Comparison of ENCODE assay signal across 39 mouse cellular contexts in the genomic region with DNA sequence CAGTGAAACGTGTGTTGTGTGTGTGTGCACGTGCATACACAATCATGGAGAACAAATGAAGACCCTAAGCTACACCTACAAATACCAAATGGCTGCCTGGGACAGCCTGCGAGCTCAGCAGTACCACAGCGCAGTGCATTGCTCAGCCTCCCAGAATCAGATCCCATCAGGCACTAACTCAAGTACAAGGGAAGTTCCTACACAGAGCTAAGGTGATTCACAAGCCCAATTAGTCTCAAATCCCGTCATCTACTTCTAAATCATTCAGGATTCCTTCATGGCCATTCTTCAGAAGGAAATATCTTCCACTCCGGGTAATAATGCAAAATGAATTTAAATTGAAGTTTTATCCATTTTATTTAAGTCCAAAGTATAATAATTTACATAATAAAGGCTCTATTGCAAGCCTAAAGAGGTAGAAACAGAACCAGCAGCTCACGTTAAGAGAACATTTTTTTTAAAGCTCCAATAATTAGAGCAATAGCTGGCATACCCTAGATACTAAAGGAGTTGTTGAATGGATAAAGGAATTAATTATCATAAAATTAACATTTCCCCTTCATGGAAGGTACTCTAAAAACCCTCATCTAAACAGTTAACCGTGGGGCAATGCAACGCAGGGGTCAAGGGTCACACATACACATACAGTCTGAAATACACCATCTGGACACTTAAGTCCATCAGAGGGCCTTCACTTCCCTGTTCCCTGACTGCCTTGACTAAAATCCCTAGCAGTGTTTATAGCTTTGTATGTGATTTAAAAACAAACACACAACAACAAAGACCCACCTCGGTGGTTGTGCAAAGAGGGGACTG. TPM values are rescaled to one million over a fixed set of nuclear protein-coding genes. Genes with fewer than 3 reads are reported as not detected.
DNase-seq lines count a peak whose midpoint lies in the region; ATAC-seq and TF ChIP-seq lines count a peak whose summit lies in the region.
"Had no signal": no experiment of that assay in that cellular context is flagged by ENCODE, and none has a peak within 500 bp of the region (broad histone marks: within the 10 kb centered on the region; RNA-seq: fewer than 3 reads in every experiment).

No protein-coding gene starts in this region.

- ATAC-seq in lung, embryonic 14.5 days (ENCODE audit: insufficient read depth) = no peak
- ATAC-seq in forebrain, embryonic 12.5 days (ENCODE audit: low FRiP score) = peak; percentile 49; the same call in 1 of the 2 replicates
- no peak; the same call in 1 of the 2 replicates for ATAC-seq in forebrain, postnatal 0 days
- ATAC-seq in CD4-positive, CD25-positive, alpha-beta regulatory T cell, adult 4 months = no peak

- peaks cover 10% of the 10 kb centered on the region; the same call in 1 of the 2 replicates for H3K9me3 ChIP-seq in lung, embryonic 14.5 days (ENCODE audit: low read depth, low read length)
- H3K9me3 ChIP-seq in forebrain, embryonic 12.5 days = peaks cover 13% of the 10 kb centered on the region
- H3K9me3 ChIP-seq in forebrain, postnatal 0 days (ENCODE audit: low read length) = peaks cover 6% of the 10 kb centered on the region; the same call in 1 of the 2 replicates
- H3K9me3 ChIP-seq: liver, embryonic 15.5 days; stomach, embryonic 15.5 days had no signal

- H3K27ac ChIP-seq in lung, embryonic 14.5 days (ENCODE audit: low read depth) = no peak overlapping the region
- peak overlapping the region; percentile 36; the same call in 1 of the 2 replicates for H3K27ac ChIP-seq in forebrain, embryonic 12.5 days
- peak overlapping the region; percentile 40; the same call in 1 of the 2 replicates for H3K27ac ChIP-seq in forebrain, postnatal 0 days (ENCODE audit: low read depth, low read length)
- H3K27ac ChIP-seq: embryonic facial prominence, embryonic 10.5 days; embryonic facial prominence, embryonic 15.5 days; hindbrain, embryonic 10.5 days; hindbrain, embryonic 15.5 days; kidney, postnatal 0 days; limb, embryonic 12.5 days; liver, embryonic 15.5 days; lung, embryonic 15.5 days; stomach, embryonic 15.5 days had no signal

- H3K36me3 ChIP-seq in lung, embryonic 14.5 days (ENCODE audit: insufficient read depth) = no peaks in the 10 kb centered on the region
- no peaks in the 10 kb centered on the region for H3K36me3 ChIP-seq in forebrain, embryonic 12.5 days (replicated peaks)
- no peaks in the 10 kb centered on the region for H3K36me3 ChIP-seq in forebrain, postnatal 0 days (ENCODE audit: insufficient read depth)
- H3K36me3 ChIP-seq: embryonic facial prominence, embryonic 10.5 days; embryonic facial prominence, embryonic 15.5 days; hindbrain, embryonic 10.5 days; hindbrain, embryonic 15.5 days; liver, embryonic 15.5 days; lung, embryonic 15.5 days; stomach, embryonic 15.5 days had no signal

- H3K4me1 ChIP-seq in lung, embryonic 14.5 days (ENCODE audit: insufficient read depth) = peaks cover 8% of the 10 kb centered on the region; the same call in 1 of the 2 replicates
- H3K4me1 ChIP-seq in forebrain, embryonic 12.5 days = peaks cover 22% of the 10 kb centered on the region
- H3K4me1 ChIP-seq in forebrain, postnatal 0 days (ENCODE audit: insufficient read depth) = no peaks in the 10 kb centered on the region
- H3K4me1 ChIP-seq: hindbrain, embryonic 15.5 days had no signal

- no peak overlapping the region for H3K4me2 ChIP-seq in lung, embryonic 14.5 days
- no peak overlapping the region for H3K4me2 ChIP-seq in forebrain, embryonic 12.5 days
- no peak overlapping the region for H3K4me2 ChIP-seq in forebrain, postnatal 0 days (ENCODE audit: low read depth)
- H3K4me2 ChIP-seq: embryonic facial prominence, embryonic 15.5 days; hindbrain, embryonic 15.5 days; limb, embryonic 12.5 days; liver, embryonic 15.5 days; lung, embryonic 15.5 days; stomach, embryonic 15.5 days had no signal

- no peak overlapping the region for H3K9ac ChIP-seq in lung, embryonic 14.5 days
- H3K9ac ChIP-seq in forebrain, embryonic 12.5 days = no peak overlapping the region
- no peak overlapping the region for H3K9ac ChIP-seq in forebrain, postnatal 0 days
- H3K9ac ChIP-seq: embryonic facial prominence, embryonic 15.5 days; hindbrain, embryonic 15.5 days; limb, embryonic 12.5 days; liver, embryonic 15.5 days; lung, embryonic 15.5 days; stomach, embryonic 15.5 days had no signal

- TF ChIP-seq CTCF in lung, embryonic 14.5 days (IDR thresholded peaks at IDR 0.05; ENCODE audit: low read depth) = no peak
- no peak for TF ChIP-seq CTCF in brain, embryonic 14.5 days (IDR thresholded peaks at IDR 0.05; ENCODE audit: borderline replicate concordance, extremely low read depth, insufficient read depth, insufficient read length)
- no peak for TF ChIP-seq CTCF in forebrain, postnatal 0 days (IDR thresholded peaks at IDR 0.05; ENCODE audit: low read depth)

- TF ChIP-seq POLR2A in brain, embryonic 14.5 days (IDR thresholded peaks at IDR 0.05; ENCODE audit: borderline replicate concordance, extremely low read depth, insufficient read depth, insufficient read length, poor library complexity, severe bottlenecking) = no peak

- H3K27me3 ChIP-seq in lung, embryonic 14.5 days (ENCODE audit: insufficient read depth, low read length) = no peaks in the 10 kb centered on the region
- no peaks in the 10 kb centered on the region for H3K27me3 ChIP-seq in forebrain, embryonic 12.5 days
- no peaks in the 10 kb centered on the region for H3K27me3 ChIP-seq in forebrain, postnatal 0 days (ENCODE audit: insufficient read depth, low read length)
- H3K27me3 ChIP-seq: CH12.LX; embryonic facial prominence, embryonic 15.5 days; hindbrain, embryonic 15.5 days; limb, embryonic 12.5 days; liver, embryonic 15.5 days; lung, embryonic 15.5 days; stomach, embryonic 15.5 days had no signal

- no peak overlapping the region for H3K4me3 ChIP-seq in lung, embryonic 14.5 days (ENCODE audit: low read depth, low read length)
- H3K4me3 ChIP-seq in forebrain, embryonic 12.5 days (replicated peaks) = no peak overlapping the region
- H3K4me3 ChIP-seq in forebrain, postnatal 0 days (ENCODE audit: low read depth, low read length) = no peak overlapping the region
- H3K4me3 ChIP-seq: embryonic facial prominence, embryonic 10.5 days; embryonic facial prominence, embryonic 15.5 days; hindbrain, embryonic 10.5 days; hindbrain, embryonic 15.5 days; limb, embryonic 12.5 days; liver, embryonic 15.5 days; lung, embryonic 15.5 days; stomach, embryonic 15.5 days had no signal

- WGBS in lung, embryonic 14.5 days = 67% methylated on average over 10 of the region's 10 CpGs
- WGBS in forebrain, embryonic 12.5 days = 39% methylated on average over 10 of the region's 10 CpGs
- WGBS in forebrain, postnatal 0 days = 23% methylated on average over 10 of the region's 10 CpGs

- peak; percentile 45 for DNase-seq in lung, embryonic 14.5 days
- no peak for DNase-seq in lung, postnatal 4 days
- peak; percentile 67 for DNase-seq in brain, embryonic 14.5 days (ENCODE audit: low read depth)
- no peak for DNase-seq in forebrain, postnatal 0 days
- DNase-seq in urinary bladder, postnatal 36 days (ENCODE audit: low spot score in 2 of 2) = no peak
- DNase-seq: adrenal gland, adult 2 months; adrenal gland, postnatal 36 days; B cell, adult 2 months; cerebellum, adult 2 months; cerebellum, postnatal 14 days; gastrocnemius, postnatal 36 days; heart, postnatal 14 days; kidney, adult 2 months; thymus, postnatal 14 days had no signal

RNA-seq across cellular contexts. Expression of a gene that starts 47.0 kb away (rescaled TPM):
- not detected in 2 replicates for polyA plus RNA-seq in lung, embryonic 14.5 days (2014; fragmentation: Nextera tagmentation; extraction: Ambion mirVana)
- polyA plus RNA-seq in brain, embryonic 14.5 days (2012; rRNA removed) = not detected in 2 replicates
- not detected in 2 replicates for polyA plus RNA-seq in forebrain, embryonic 12.5 days (2016; fragmentation: Nextera tagmentation; extraction: Ambion mirVana)
- not detected in 2 replicates for total RNA-seq in forebrain, postnatal 0 days (2014; rRNA removed)
- polyA plus RNA-seq in forebrain, postnatal 0 days (2015; fragmentation: Nextera tagmentation; extraction: Ambion mirVana) = not detected in 2 replicates
- not detected for polyA plus RNA-seq in CD4-positive, CD25-positive, alpha-beta regulatory T cell, adult 4 months (2017; shearing (Covaris generic))
- total RNA-seq: adrenal gland, adult 2 months; adrenal gland, postnatal 36 days; CH12.LX; ES-E14; gastrocnemius, adult 18-20 months; gastrocnemius, postnatal 36 days; heart, postnatal 14 days; layer of hippocampus, postnatal 10 days; left cerebral cortex, adult 18-20 months; left cerebral cortex, postnatal 25 days; liver, adult 2 months; megakaryocyte-erythroid progenitor cell, adult 5-6 weeks had no signal
- polyA plus RNA-seq: activated CD4-positive, CD25-positive, alpha-beta regulatory T cell, adult 4 months; adrenal gland, adult 2 months; cerebellum, adult 2 months; embryonic facial prominence, embryonic 10.5 days; embryonic facial prominence, embryonic 15.5 days; frontal cortex, adult 2 months; heart, embryonic 14.5 days; hindbrain, embryonic 10.5 days; hindbrain, embryonic 15.5 days; inflammation-experienced regulatory T-cells, adult 6 months; kidney, adult 2 months; large intestine, adult 2 months; limb, embryonic 12.5 days; liver, adult 2 months; liver, embryonic 15.5 days; lung, embryonic 15.5 days; neural tube, embryonic 14.5 days; stomach, embryonic 15.5 days had no signal

RNA-seq across cellular contexts. Expression of a gene that starts 47.6 kb away (rescaled TPM):
- polyA plus RNA-seq in lung, embryonic 14.5 days (2014; fragmentation: Nextera tagmentation; extraction: Ambion mirVana) = 31.7 and 32.4 TPM in 2 replicates
- polyA plus RNA-seq in brain, embryonic 14.5 days (2012; rRNA removed) = 11.4 and 17.3 TPM in 2 replicates
- 16.1 and 17.7 TPM in 2 replicates for polyA plus RNA-seq in forebrain, embryonic 12.5 days (2016; fragmentation: Nextera tagmentation; extraction: Ambion mirVana)
- total RNA-seq in forebrain, postnatal 0 days (2014; rRNA removed) = 41.0 and 47.9 TPM in 2 replicates
- 51.4 and 58.0 TPM in 2 replicates for polyA plus RNA-seq in forebrain, postnatal 0 days (2015; fragmentation: Nextera tagmentation; extraction: Ambion mirVana)
- polyA plus RNA-seq in CD4-positive, CD25-positive, alpha-beta regulatory T cell, adult 4 months (2017; shearing (Covaris generic)) = 10 to 100 TPM; 21.6 to 23.7 TPM

Comparison
In these comparisons a context has a peak if more than half of its experiments do, and no peak if none do; other contexts are left out.
1. DNase-seq: peak in lung, embryonic 14.5 days (single experiment) and brain, embryonic 14.5 days (single experiment); none in lung, postnatal 4 days (0 of 2), forebrain, postnatal 0 days (single experiment) and urinary bladder, postnatal 36 days (0 of 2).